Mouse (Mus musculus): ENCODE measurements at regions not wholly inside any gene's neighbourhood (a gene's known extent, or its start where the extent isn't known, plus 50 kb on each side); places are given as distances from the start of the nearest gene placed in this dataset.
A peak's percentile ranks its signal among the peaks of the same experiment; 100 is the strongest.

DNA sequence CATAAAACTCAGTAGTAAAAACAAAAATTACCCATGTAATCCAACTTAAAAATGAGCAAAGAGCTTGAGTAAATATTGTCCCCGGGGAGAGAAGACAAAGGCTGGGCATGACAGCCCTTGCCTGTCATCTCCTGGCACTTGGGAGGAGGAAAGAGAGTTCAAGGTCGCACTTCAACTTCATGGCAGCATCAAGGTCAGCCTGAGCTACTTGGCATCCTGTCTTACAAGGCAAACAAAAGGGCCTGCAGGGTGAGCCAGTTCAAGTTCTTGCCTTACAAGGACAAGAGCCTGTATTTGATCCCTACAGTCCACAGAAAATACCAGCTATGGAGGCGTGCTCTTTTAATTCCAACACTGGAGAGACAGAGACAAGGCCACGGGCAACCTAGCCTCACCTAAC, 67.1 kb upstream of the Phactr1 start:
- Histone ChIP-seq H3K4me1 (no peaks in the 10 kb centered on the region), H3K27me3 (ENCODE audit: low read depth, poor library complexity, severe bottlenecking) (no peaks in the 10 kb centered on the region), H3K36me3 (no peaks in the 10 kb centered on the region), H3K27ac (no peak overlapping the region), H3K9me3 (replicated peaks) (no peaks in the 10 kb centered on the region), H3K4me3 (no peak overlapping the region)
- 91% methylated on average over 4 of the region's 4 CpGs for WGBS
- DNase-seq (ENCODE audit: low spot score), result no peak

GRCm38 (mm10) chr13:42615826-42616225, 64.6 kb upstream of the Phactr1 start:
- WGBS, result 91% methylated on average over 5 of the region's 5 CpGs
- Histone ChIP-seq H3K36me3 (no peaks in the 10 kb centered on the region), H3K4me3 (no peak overlapping the region), H3K9me3 (replicated peaks) (no peaks in the 10 kb centered on the region), H3K4me1 (no peaks in the 10 kb centered on the region), H3K27me3 (ENCODE audit: low read depth, poor library complexity, severe bottlenecking) (no peaks in the 10 kb centered on the region), H3K27ac (no peak overlapping the region)
- no peak for DNase-seq (ENCODE audit: low spot score)

- no peak for DNase-seq (ENCODE audit: low spot score)
- Histone ChIP-seq H3K9me3 (replicated peaks) (no peaks in the 10 kb centered on the region), H3K27me3 (ENCODE audit: low read depth, poor library complexity, severe bottlenecking) (no peaks in the 10 kb centered on the region), H3K36me3 (no peaks in the 10 kb centered on the region), H3K27ac (no peak overlapping the region), H3K4me1 (no peaks in the 10 kb centered on the region), H3K4me3 (no peak overlapping the region)
- 86% methylated on average over 6 of the region's 6 CpGs for WGBS
Measured at GRCm38 (mm10) chr13:42617225-42617624, 63.2 kb upstream of the Phactr1 start.

GRCm38 (mm10) chr13:42617844-42618243, 62.6 kb upstream of the Phactr1 start:
- Histone ChIP-seq H3K9me3 (replicated peaks) (no peaks in the 10 kb centered on the region), H3K4me1 (no peaks in the 10 kb centered on the region), H3K36me3 (no peaks in the 10 kb centered on the region), H3K27ac (no peak overlapping the region), H3K27me3 (ENCODE audit: low read depth, poor library complexity, severe bottlenecking) (no peaks in the 10 kb centered on the region), H3K4me3 (no peak overlapping the region)
- no peak for DNase-seq (ENCODE audit: low spot score)
- WGBS, result 57% methylated on average over 4 of the region's 4 CpGs

DNA sequence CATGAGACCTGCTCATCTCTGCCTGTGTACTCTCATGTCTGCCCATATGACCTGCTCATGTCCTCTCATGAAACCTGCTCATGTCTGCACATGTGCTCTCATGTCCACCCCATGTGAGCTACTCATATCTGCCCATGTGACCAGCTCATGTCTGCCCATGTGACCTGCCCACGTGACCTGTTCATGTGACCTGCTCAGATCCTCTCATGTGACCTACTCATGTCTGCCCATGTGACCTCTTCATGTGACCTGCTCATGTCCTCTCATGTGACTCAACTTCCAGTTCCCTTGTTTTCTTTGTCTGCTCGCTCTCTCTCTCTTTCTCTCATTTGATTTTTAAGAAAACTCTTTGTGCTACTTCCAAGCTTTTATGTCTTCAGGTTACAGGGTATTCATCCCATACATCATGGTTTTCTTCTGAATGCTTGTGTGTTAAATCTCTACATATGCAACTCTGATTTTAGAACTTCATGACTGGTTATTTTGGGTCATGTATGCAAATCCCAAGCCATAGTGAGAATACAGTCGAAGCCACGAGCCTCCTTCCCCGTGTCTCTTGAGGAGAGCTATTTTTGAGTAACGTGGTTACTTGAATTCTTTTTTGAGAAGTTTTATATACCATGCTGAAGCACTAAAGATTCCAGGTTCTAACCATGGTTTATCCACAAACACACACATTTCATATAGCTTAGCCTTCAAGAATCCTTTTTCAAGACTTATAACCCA, 60.7 kb upstream of the Phactr1 start:
- 91% methylated on average over 6 of the region's 6 CpGs for whole genome bisulfite sequencing
- no peak overlapping the region for H3K4me3 ChIP-seq
- H3K27me3 ChIP-seq (ENCODE audit: low read depth, poor library complexity, severe bottlenecking), result no peaks in the 10 kb centered on the region
- no peaks in the 10 kb centered on the region for H3K36me3 ChIP-seq
- H3K9me3 ChIP-seq (replicated peaks), result no peaks in the 10 kb centered on the region
- H3K4me1 ChIP-seq, result no peaks in the 10 kb centered on the region
- no peak for DNase-seq (ENCODE audit: low spot score)
- no peak overlapping the region for H3K27ac ChIP-seq

DNA sequence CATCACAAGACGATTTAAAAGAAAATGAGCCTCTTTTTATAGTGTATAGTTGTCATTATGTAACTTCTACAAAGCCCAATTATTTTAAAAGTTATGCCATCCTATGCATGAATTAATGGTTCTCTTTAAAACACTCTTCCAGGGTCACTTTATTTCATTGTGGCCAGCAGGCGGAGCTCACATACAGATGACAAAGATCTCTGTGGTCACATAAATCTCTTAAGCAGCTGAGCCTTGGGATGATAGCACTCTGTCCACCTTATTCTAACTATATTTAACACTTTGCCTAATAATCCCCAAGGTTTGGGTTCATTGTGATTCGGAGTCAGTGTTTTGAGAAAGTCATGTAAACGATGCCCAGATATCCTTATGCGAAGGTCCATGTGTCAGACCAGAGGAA, 56.9 kb upstream of the Phactr1 start:
- Histone ChIP-seq H3K36me3 (no peaks in the 10 kb centered on the region), H3K4me1 (no peaks in the 10 kb centered on the region), H3K27me3 (ENCODE audit: low read depth, poor library complexity, severe bottlenecking) (no peaks in the 10 kb centered on the region), H3K27ac (no peak overlapping the region), H3K4me3 (no peak overlapping the region), H3K9me3 (replicated peaks) (no peaks in the 10 kb centered on the region)
- DNase-seq (ENCODE audit: low spot score), result peak; percentile 34
- WGBS, result 56% methylated on average over 5 of the region's 5 CpGs
